Mouse (Mus musculus) lung, postnatal 0 days (tissue): ENCODE measurements around the gene Gtsf1l. TPM values are rescaled to one million over a fixed set of nuclear protein-coding genes. Genes with fewer than 3 reads are reported as not detected.

Experiments
- ATAC-seq: fragments of 200-750 bp; cut with Nextera tagmentation; 2 replicates; pipeline ENCODE4 v1.8.0; 2017; ENCODE audit warnings: moderate library complexity
- DNase-seq: peaks from one replicate; pipeline ENCODE4 v3.0.0-alpha.2; 2016; ENCODE audit warnings: low spot score
- H3K27ac ChIP-seq: fragments of 300-500 bp; sonication (generic); 2 replicates; pipeline ENCODE4 v1.5.1; 2014; ENCODE audit warnings: antibody characterized with exemption, mild to moderate bottlenecking, low read length, mixed read lengths
- H3K27me3 ChIP-seq: fragments of 300-500 bp; sonication (generic); replicated peaks from 2 replicates; pipeline ENCODE4 v1.6.1; 2014; ENCODE audit warnings: low read length, mixed read lengths; ENCODE audit not compliant: insufficient read depth
- H3K36me3 ChIP-seq: fragments of 300-500 bp; sonication (generic); 2 replicates; pipeline ENCODE4 v1.6.1; 2014; ENCODE audit warnings: low read length, mixed read lengths; ENCODE audit not compliant: insufficient read depth
- H3K4me1 ChIP-seq: fragments of 300-500 bp; sonication (generic); 2 replicates; pipeline ENCODE4 v1.6.1; 2014; ENCODE audit warnings: antibody characterized with exemption, low read depth, low read length, mixed read lengths; ENCODE audit not compliant: insufficient read depth
- H3K4me2 ChIP-seq: fragments of 300-500 bp; sonication (generic); replicated peaks from 2 replicates; pipeline ENCODE4 v1.6.1; 2014; ENCODE audit warnings: low read depth, mild to moderate bottlenecking, low read length, moderate library complexity, mixed read lengths
- H3K4me3 ChIP-seq: fragments of 300-500 bp; sonication (generic); 2 replicates; pipeline ENCODE4 v1.5.1; 2014; ENCODE audit warnings: low read depth, low read length
- H3K9ac ChIP-seq: fragments of 300-500 bp; sonication (generic); replicated peaks from 2 replicates; pipeline ENCODE4 v1.6.1; 2014; ENCODE audit warnings: low read depth, mild to moderate bottlenecking
- H3K9me3 ChIP-seq: fragments of 300-500 bp; sonication (generic); 2 replicates; pipeline ENCODE4 v1.6.1; 2016; ENCODE audit warnings: low read length, mixed read lengths
- CTCF ChIP-seq: IDR thresholded peaks from 2 replicates; pipeline ENCODE4 v1.5.1; 2016; ENCODE audit warnings: antibody characterized with exemption, mild to moderate bottlenecking
- EP300 ChIP-seq: IDR thresholded peaks from 2 replicates; pipeline ENCODE4 v1.6.1; 2016; ENCODE audit warnings: antibody characterized with exemption, mild to moderate bottlenecking, control low read depth
- WGBS: fragments of 180-500 bp; shearing (Covaris S2); extraction: QIAGEN DNeasy Blood & Tissue Kit; methylation state at CpG from one replicate; pipeline ENCODE4 v1.1.7; 2014; 5-methylcytosine and 5-hydroxymethylcytosine counted together
- polyA plus RNA-seq: library from polyadenylated mRNA; unstranded; fragments of >200 nt; fragmentation: Nextera tagmentation; extraction: Ambion mirVana; gene quantifications from 2 replicates; pipeline ENCODE4 v1.2.1, GENCODE M21; 2015

Gtsf1l gene
- polyA plus RNA-seq, 1 experiment from 2014 or later: 0.35 TPM

DNA sequence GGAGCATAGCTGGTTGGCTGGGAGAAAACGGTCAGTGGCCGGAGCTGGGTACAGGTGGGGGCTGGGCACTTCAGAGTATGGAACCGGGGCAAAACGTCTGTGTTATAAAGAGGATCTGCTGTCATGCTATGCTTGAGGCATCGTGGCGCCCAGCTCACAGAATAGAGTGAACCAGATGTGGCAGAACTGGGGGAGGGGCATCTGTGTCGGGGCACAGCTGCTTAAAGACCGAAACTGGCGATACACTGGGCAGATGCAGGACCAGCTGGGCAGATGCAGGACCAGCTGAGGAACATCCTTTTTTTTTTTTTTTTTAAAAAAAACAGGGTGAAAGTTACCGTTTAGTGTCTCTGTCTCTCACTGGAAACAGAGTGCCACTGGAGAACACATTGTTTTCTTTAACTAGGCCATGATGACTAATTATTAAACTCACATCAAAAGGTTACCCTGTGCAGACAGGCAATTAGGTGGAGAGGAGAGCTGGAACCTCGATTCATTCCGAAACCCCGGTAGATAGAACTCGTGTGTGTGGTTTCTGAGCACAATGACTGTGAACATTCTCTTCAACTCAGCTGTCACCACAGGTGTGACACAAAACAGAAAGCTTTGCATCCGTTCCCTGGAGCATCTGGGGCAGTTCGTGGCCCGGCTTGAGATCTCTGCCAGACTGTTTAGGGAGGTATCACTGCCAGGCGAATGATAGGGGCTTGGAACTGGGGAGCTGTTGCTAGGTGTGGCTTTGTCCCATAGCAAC is 15.4 kb upstream of the Gtsf1l start:
- DNase-seq: no peak
- 57% methylated on average over 18 of the region's 18 CpGs for WGBS
- Histone ChIP-seq H3K9ac (no peak overlapping the region), H3K27ac (no peak overlapping the region), H3K9me3 (no peaks in the 10 kb centered on the region), H3K4me1 (peaks cover 4% of the 10 kb centered on the region; the same call in 1 of the 2 replicates), H3K27me3 (no peaks in the 10 kb centered on the region), H3K4me2 (no peak overlapping the region), H3K36me3 (no peaks in the 10 kb centered on the region), H3K4me3 (no peak overlapping the region)
- no peak for ATAC-seq
- TF ChIP-seq CTCF (no peak), EP300 (no peak)

DNA sequence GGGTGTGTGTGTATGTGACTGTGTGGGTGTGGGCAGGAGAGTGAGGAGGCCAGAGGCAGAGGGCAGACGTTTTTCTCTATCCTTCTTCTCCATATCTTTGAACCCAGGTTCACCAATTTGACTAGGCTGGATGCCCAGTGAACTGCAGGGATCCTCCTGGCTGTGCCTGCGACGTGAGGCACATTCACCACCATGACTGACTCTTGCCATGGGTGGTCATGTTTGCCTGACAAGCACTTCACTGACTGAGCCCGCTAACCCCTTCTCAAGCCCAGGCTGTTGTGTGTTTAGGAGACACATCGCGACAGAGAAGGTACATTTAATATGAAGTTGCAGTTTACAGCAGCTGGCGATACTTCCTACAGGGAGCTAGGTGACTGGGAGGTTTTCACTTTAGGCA is 14.6 kb upstream of the Gtsf1l start:
- Histone ChIP-seq H3K27ac (no peak overlapping the region), H3K4me1 (peaks cover 4% of the 10 kb centered on the region; the same call in 1 of the 2 replicates), H3K4me3 (no peak overlapping the region), H3K9me3 (no peaks in the 10 kb centered on the region), H3K36me3 (no peaks in the 10 kb centered on the region), H3K9ac (no peak overlapping the region), H3K4me2 (no peak overlapping the region), H3K27me3 (no peaks in the 10 kb centered on the region)
- WGBS: 34% methylated on average over 7 of the region's 7 CpGs
- TF ChIP-seq EP300: no peak
- TF ChIP-seq CTCF: no peak
- ATAC-seq (no peak), DNase-seq (no peak)

DNA sequence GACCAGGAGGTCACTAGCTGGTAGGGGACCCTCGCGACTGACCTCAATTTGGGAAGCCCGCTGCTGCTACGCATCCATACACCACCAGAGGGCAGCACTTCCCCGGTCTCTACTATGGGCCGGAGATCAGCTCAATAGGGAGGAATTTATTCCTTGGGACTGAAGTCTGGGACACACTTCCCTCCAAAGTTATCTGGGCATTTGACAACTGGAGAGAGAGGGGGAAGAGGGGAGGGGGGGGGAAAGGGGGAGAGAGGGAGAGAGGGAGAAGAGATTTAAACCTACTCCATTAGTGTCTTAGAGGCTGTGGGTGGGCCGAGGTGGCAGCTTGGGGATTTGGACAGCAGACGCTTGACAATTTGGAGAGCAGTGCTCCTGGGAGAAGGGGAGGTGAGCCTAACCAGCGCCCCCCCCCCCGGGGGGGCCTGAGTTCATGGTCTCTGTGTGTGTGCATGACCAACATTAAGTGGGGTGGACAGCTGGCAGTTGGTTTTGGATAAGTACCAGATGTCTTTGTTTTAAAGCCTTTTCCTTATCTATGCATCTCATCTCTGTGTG is 14.1 kb upstream of the Gtsf1l start:
- TF ChIP-seq CTCF (peak; percentile 87), EP300 (no peak)
- Histone ChIP-seq H3K4me2 (no peak overlapping the region), H3K4me3 (no peak overlapping the region), H3K27me3 (no peaks in the 10 kb centered on the region), H3K27ac (no peak overlapping the region), H3K4me1 (peaks cover 4% of the 10 kb centered on the region; the same call in 1 of the 2 replicates), H3K9ac (no peak overlapping the region), H3K36me3 (no peaks in the 10 kb centered on the region), H3K9me3 (no peaks in the 10 kb centered on the region)
- peak; percentile 71 for DNase-seq
- WGBS: 4% methylated on average over 10 of the region's 10 CpGs
- ATAC-seq: peak; percentile 36; the same call in 1 of the 2 replicates

DNA sequence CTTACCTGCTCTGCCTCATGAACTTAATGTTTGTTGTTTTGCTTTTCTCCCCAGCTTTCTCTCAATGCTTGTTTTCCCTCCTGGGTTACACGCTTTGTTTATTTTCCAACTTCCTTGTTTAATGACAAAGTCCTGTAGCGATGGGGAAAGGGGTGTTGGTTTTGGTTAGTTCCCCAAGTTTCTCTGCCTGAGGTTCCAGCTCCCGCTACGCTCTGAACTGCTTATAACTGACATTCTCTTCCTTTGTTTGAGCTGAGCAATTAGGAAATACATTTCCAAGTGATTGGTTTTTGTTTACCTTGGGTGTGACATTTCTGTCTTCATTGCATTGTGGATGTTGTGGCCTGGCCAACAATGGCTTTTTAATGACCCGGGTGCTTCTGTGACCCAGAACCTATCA is 12.9 kb upstream of the Gtsf1l start:
- ATAC-seq: no peak
- WGBS: 33% methylated on average over 5 of the region's 5 CpGs
- Histone ChIP-seq H3K36me3 (no peaks in the 10 kb centered on the region), H3K4me3 (no peak overlapping the region), H3K27me3 (no peaks in the 10 kb centered on the region), H3K4me2 (no peak overlapping the region), H3K9ac (no peak overlapping the region), H3K4me1 (peaks cover 4% of the 10 kb centered on the region; the same call in 1 of the 2 replicates), H3K9me3 (no peaks in the 10 kb centered on the region), H3K27ac (no peak overlapping the region)
- TF ChIP-seq CTCF (no peak), EP300 (no peak)
- peak; percentile 46 for DNase-seq

DNA sequence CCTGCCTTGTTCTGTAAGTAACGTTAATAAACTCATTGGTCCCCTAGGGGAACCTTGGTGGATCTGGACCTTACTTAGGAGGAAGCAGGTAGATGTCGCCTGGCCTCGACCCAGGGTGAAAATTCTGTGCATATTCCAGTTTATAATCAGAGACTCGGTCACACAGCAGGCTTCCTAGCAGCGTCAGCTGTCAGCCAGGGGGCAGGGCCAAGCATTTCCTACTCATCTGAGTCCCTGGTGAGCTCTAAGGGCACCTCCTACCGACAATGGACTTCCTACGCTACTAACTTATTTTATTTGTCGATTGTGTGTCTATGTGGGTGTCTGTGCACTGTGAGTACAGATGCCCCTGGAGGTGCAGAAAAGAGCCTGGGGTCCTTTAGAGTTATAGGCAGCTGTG is 12.3 kb upstream of the Gtsf1l start:
- H3K4me1 ChIP-seq: peaks cover 4% of the 10 kb centered on the region; the same call in 1 of the 2 replicates
- WGBS: 35% methylated on average over 8 of the region's 8 CpGs
- H3K9ac ChIP-seq: no peak overlapping the region
- H3K36me3 ChIP-seq: no peaks in the 10 kb centered on the region
- H3K4me2 ChIP-seq: no peak overlapping the region
- ATAC-seq: no peak
- H3K27me3 ChIP-seq: no peaks in the 10 kb centered on the region
- H3K27ac ChIP-seq: no peak overlapping the region
- TF ChIP-seq EP300 (no peak), CTCF (peak; percentile 43)
- no peak overlapping the region for H3K4me3 ChIP-seq
- no peaks in the 10 kb centered on the region for H3K9me3 ChIP-seq
- DNase-seq: peak; percentile 16

DNA sequence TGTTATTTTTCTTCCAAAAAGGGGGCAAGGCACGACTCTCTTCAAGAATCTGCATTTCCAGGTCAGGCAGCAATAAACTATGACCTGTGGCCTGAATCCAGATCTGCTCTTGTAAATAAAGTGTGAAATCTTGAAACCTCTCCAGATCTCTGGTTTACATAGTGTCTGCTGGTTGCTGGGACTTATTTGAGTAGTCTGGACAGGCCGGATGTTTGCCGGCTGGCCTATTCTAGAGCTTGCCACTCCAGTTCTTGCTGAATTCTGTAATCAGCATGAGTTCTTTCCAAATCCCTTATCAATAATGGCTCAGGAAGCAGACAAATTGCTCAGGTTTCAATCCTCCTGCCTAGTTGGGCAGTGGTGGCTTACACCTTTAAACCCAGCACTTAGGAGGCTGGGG is 8.1 kb upstream of the Gtsf1l start:
- TF ChIP-seq EP300 (no peak), CTCF (no peak)
- H3K4me2 ChIP-seq: no peak overlapping the region
- ATAC-seq: peak; percentile 57

More for the DNA sequence above, 8.1 kb upstream of the Gtsf1l start:
- Histone ChIP-seq H3K9ac (no peak overlapping the region), H3K36me3 (no peaks in the 10 kb centered on the region), H3K4me1 (peaks cover 4% of the 10 kb centered on the region; the same call in 1 of the 2 replicates), H3K27ac (no peak overlapping the region), H3K9me3 (no peaks in the 10 kb centered on the region), H3K4me3 (no peak overlapping the region), H3K27me3 (no peaks in the 10 kb centered on the region)
- WGBS: 9% methylated on average over 3 of the region's 3 CpGs
- peak; percentile 61 for DNase-seq
